ENCODE assay signal across 31 mouse cellular contexts in the genomic region with DNA sequence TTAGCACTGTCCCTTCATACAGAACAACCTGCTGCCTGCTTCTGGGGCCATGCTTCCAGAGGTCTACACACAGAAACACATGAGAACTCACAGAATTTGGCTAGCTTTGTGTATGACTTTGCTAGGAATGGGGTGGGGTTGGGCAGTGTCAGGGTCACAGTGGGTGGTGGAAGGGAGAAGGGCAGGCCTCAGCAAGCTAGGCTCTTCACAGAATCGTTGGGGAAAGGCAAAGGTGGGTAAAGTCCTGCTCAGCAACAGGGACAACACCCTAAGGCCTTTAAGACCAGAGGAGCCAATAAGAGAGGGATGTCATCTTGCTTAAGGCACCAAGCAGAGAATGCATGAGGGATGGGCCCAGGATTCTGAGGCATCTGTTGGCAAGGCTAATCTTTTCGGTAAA. TPM values are rescaled to one million over a fixed set of nuclear protein-coding genes. Genes with fewer than 3 reads are reported as not detected.
A peak's percentile ranks its signal among the peaks of the same experiment; 100 is the strongest.
DNase-seq lines count a peak whose midpoint lies in the region; ATAC-seq lines count a peak whose summit lies in the region.
"Had no signal": no experiment of that assay in that cellular context is flagged by ENCODE, and none has a peak within 500 bp of the region (broad histone marks: within the 10 kb centered on the region; RNA-seq: fewer than 3 reads in every experiment).

No protein-coding gene starts in this region.

- H3K27ac ChIP-seq in forebrain, embryonic 12.5 days, result peak overlapping the region; percentile 59
- H3K27ac ChIP-seq in forebrain, embryonic 11.5 days (ENCODE audit: low read depth, low read length), result no peak overlapping the region
- H3K27ac ChIP-seq in heart, embryonic 10.5 days, result 0 out of 2 replicates have a peak overlapping the region, but pooled peaks have one; percentile 0
- H3K27ac ChIP-seq in heart, embryonic 11.5 days (ENCODE audit: low read depth, low read length), result no peak overlapping the region
- peak overlapping the region; percentile 69; the same call in 1 of the 2 replicates for H3K27ac ChIP-seq in stomach, embryonic 15.5 days
- H3K27ac ChIP-seq: embryonic facial prominence, embryonic 13.5 days; heart, embryonic 13.5 days; hindbrain, embryonic 14.5 days; limb, embryonic 12.5 days; liver, embryonic 15.5 days; lung, embryonic 15.5 days; neural tube, embryonic 12.5 days had no signal

- H3K27me3 ChIP-seq in forebrain, embryonic 12.5 days, result no peaks in the 10 kb centered on the region
- no peaks in the 10 kb centered on the region for H3K27me3 ChIP-seq in forebrain, embryonic 11.5 days (ENCODE audit: control insufficient read depth, insufficient read depth, low read length)
- H3K27me3 ChIP-seq in heart, embryonic 10.5 days (ENCODE audit: insufficient read depth, poor library complexity, severe bottlenecking), result no peaks in the 10 kb centered on the region
- no peaks in the 10 kb centered on the region for H3K27me3 ChIP-seq in heart, embryonic 11.5 days (ENCODE audit: control insufficient read depth, insufficient read depth, low read length)
- H3K27me3 ChIP-seq in stomach, embryonic 15.5 days (replicated peaks), result no peaks in the 10 kb centered on the region
- H3K27me3 ChIP-seq: embryonic facial prominence, embryonic 13.5 days; heart, embryonic 13.5 days; limb, embryonic 12.5 days; liver, embryonic 15.5 days; lung, embryonic 15.5 days; neural tube, embryonic 12.5 days had no signal

- H3K4me1 ChIP-seq in forebrain, embryonic 12.5 days, result peaks cover 16% of the 10 kb centered on the region
- peaks cover 3% of the 10 kb centered on the region; the same call in 1 of the 2 replicates for H3K4me1 ChIP-seq in forebrain, embryonic 11.5 days (replicated peaks; ENCODE audit: control insufficient read depth, insufficient read depth, low read length)
- H3K4me1 ChIP-seq in heart, embryonic 10.5 days, result 0 out of 2 replicates have a peak, but pooled peaks cover 7% of the 10 kb centered on the region
- no peaks in the 10 kb centered on the region for H3K4me1 ChIP-seq in heart, embryonic 11.5 days (ENCODE audit: control insufficient read depth, insufficient read depth, low read length)
- H3K4me1 ChIP-seq in stomach, embryonic 15.5 days, result 0 out of 2 replicates have a peak, but pooled peaks cover 4% of the 10 kb centered on the region
- H3K4me1 ChIP-seq: liver, embryonic 15.5 days had no signal

- no peak overlapping the region for H3K4me3 ChIP-seq in forebrain, embryonic 12.5 days (replicated peaks)
- H3K4me3 ChIP-seq in forebrain, embryonic 11.5 days (ENCODE audit: low read depth, low read length), result no peak overlapping the region
- no peak overlapping the region for H3K4me3 ChIP-seq in heart, embryonic 10.5 days
- H3K4me3 ChIP-seq in heart, embryonic 11.5 days (ENCODE audit: low read depth, low read length), result no peak overlapping the region
- no peak overlapping the region for H3K4me3 ChIP-seq in stomach, embryonic 15.5 days (replicated peaks)
- H3K4me3 ChIP-seq: embryonic facial prominence, embryonic 13.5 days; erythroblast, embryonic 14.5 days; heart, embryonic 13.5 days; limb, embryonic 12.5 days; liver, embryonic 15.5 days; lung, embryonic 15.5 days; neural tube, embryonic 12.5 days had no signal

- no peak for ATAC-seq in forebrain, embryonic 12.5 days (ENCODE audit: low FRiP score)
- no peak for ATAC-seq in forebrain, embryonic 11.5 days (replicated peaks; ENCODE audit: low FRiP score)
- no peak for ATAC-seq in heart, embryonic 11.5 days (replicated peaks; ENCODE audit: insufficient number of reproducible peaks, low FRiP score, low TSS enrichment)
- no peak for ATAC-seq in stomach, embryonic 15.5 days (ENCODE audit: insufficient read depth, low FRiP score, low read depth)
- ATAC-seq: intestine, postnatal 0 days; midbrain, embryonic 16.5 days had no signal

- H3K4me2 ChIP-seq in forebrain, embryonic 12.5 days, result no peak overlapping the region
- no peak overlapping the region for H3K4me2 ChIP-seq in forebrain, embryonic 11.5 days (ENCODE audit: low read depth, low read length, severe bottlenecking)
- no peak overlapping the region for H3K4me2 ChIP-seq in heart, embryonic 11.5 days
- H3K4me2 ChIP-seq in stomach, embryonic 15.5 days, result no peak overlapping the region
- H3K4me2 ChIP-seq: embryonic facial prominence, embryonic 13.5 days; heart, embryonic 13.5 days; hindbrain, embryonic 14.5 days; limb, embryonic 12.5 days; liver, embryonic 15.5 days; lung, embryonic 15.5 days; midbrain, embryonic 11.5 days; neural tube, embryonic 12.5 days had no signal

- H3K9ac ChIP-seq in forebrain, embryonic 12.5 days, result no peak overlapping the region
- H3K9ac ChIP-seq in forebrain, embryonic 11.5 days (ENCODE audit: low read length), result no peak overlapping the region
- no peak overlapping the region for H3K9ac ChIP-seq in heart, embryonic 11.5 days (ENCODE audit: low read depth, low read length)
- no peak overlapping the region for H3K9ac ChIP-seq in stomach, embryonic 15.5 days
- H3K9ac ChIP-seq: embryonic facial prominence, embryonic 13.5 days; heart, embryonic 13.5 days; hindbrain, embryonic 14.5 days; limb, embryonic 12.5 days; liver, embryonic 15.5 days; lung, embryonic 15.5 days; neural tube, embryonic 12.5 days had no signal

- no peaks in the 10 kb centered on the region for H3K9me3 ChIP-seq in forebrain, embryonic 12.5 days
- H3K9me3 ChIP-seq in forebrain, embryonic 11.5 days (ENCODE audit: control insufficient read depth, low read length), result no peaks in the 10 kb centered on the region
- no peaks in the 10 kb centered on the region for H3K9me3 ChIP-seq in heart, embryonic 10.5 days
- no peaks in the 10 kb centered on the region for H3K9me3 ChIP-seq in heart, embryonic 11.5 days (replicated peaks; ENCODE audit: control insufficient read depth, low read length)
- H3K9me3 ChIP-seq in stomach, embryonic 15.5 days, result no peaks in the 10 kb centered on the region
- H3K9me3 ChIP-seq: embryonic facial prominence, embryonic 13.5 days; heart, embryonic 13.5 days; limb, embryonic 12.5 days; liver, embryonic 15.5 days; lung, embryonic 15.5 days; neural tube, embryonic 12.5 days had no signal

- no peak for DNase-seq in forebrain, embryonic 11.5 days (ENCODE audit: low spot score)
- DNase-seq in heart, embryonic 10.5 days (ENCODE audit: low spot score), result no peak
- peak; percentile 33 for DNase-seq in ES-CJ7 (ENCODE audit: low read depth, low spot score)
- no peak for DNase-seq in thymus, postnatal 10 days (ENCODE audit: low spot score in 2 of 2)
- DNase-seq in spleen, postnatal 36 days (ENCODE audit: low spot score in 2 of 2), result no peak
- DNase-seq: adrenal gland, adult 8-10 months; cerebellum, adult 8-10 months; cerebellum, postnatal 36 days; embryo, embryonic 11 days; gastrocnemius, postnatal 36 days; heart, adult 18-20 months; heart, postnatal 10 days; kidney, adult 9 months; kidney, postnatal 10 days; layer of hippocampus, adult 9-11 months; thymus, adult 2 months; thymus, postnatal 4 days had no signal

- H3K36me3 ChIP-seq in forebrain, embryonic 12.5 days (replicated peaks), result peaks cover 30% of the 10 kb centered on the region
- H3K36me3 ChIP-seq in forebrain, embryonic 11.5 days (ENCODE audit: control insufficient read depth, insufficient read depth, low read length), result no peaks in the 10 kb centered on the region; the same call in 1 of the 2 replicates
- peaks cover 46% of the 10 kb centered on the region for H3K36me3 ChIP-seq in heart, embryonic 10.5 days
- H3K36me3 ChIP-seq in heart, embryonic 11.5 days (ENCODE audit: control insufficient read depth, insufficient read depth, low read length), result 0 out of 2 replicates have a peak, but pooled peaks cover 3% of the 10 kb centered on the region
- H3K36me3 ChIP-seq in stomach, embryonic 15.5 days, result no peaks in the 10 kb centered on the region
- H3K36me3 ChIP-seq: liver, embryonic 15.5 days had no signal

- 74% methylated on average over 2 of the region's 2 CpGs for WGBS in forebrain, embryonic 12.5 days
- WGBS in forebrain, embryonic 11.5 days, result 85% methylated on average over 2 of the region's 2 CpGs
- 85% methylated on average over 2 of the region's 2 CpGs for WGBS in heart, embryonic 10.5 days
- WGBS in heart, embryonic 11.5 days (ENCODE audit: insufficient replicate concordance), result 71% methylated on average over 2 of the region's 2 CpGs
- 83% methylated on average over 2 of the region's 2 CpGs for WGBS in stomach, embryonic 15.5 days

RNA-seq across cellular contexts. Expression of a gene that starts 19.4 kb away (rescaled TPM):
- polyA plus RNA-seq in forebrain, embryonic 12.5 days (2016; fragmentation: Nextera tagmentation; extraction: Ambion mirVana), result 0.05 TPM in 1 of 2 replicates, not detected in the other
- 0.07 TPM in 1 of 2 replicates, not detected in the other for polyA plus RNA-seq in forebrain, embryonic 11.5 days (2014; fragmentation: Nextera tagmentation; extraction: Ambion mirVana)
- 0.34 and 0.50 TPM in 2 replicates for polyA plus RNA-seq in heart, embryonic 10.5 days (2016; fragmentation: Nextera tagmentation; extraction: Ambion mirVana)
- polyA plus RNA-seq in heart, embryonic 11.5 days (2014; fragmentation: Nextera tagmentation; extraction: Ambion mirVana), result 0.26 and 0.45 TPM in 2 replicates
- polyA plus RNA-seq in stomach, embryonic 15.5 days (2015; fragmentation: Nextera tagmentation; extraction: Ambion mirVana), result 0.14 and 0.26 TPM in 2 replicates
- polyA plus RNA-seq: erythroblast, embryonic 14.5 days; midbrain, embryonic 11.5 days; midbrain, embryonic 16.5 days had no signal

Comparison
In these comparisons a context has a peak if more than half of its experiments do, and no peak if none do; other contexts are left out.
1. H3K27ac ChIP-seq: peak in forebrain, embryonic 12.5 days (single experiment), heart, embryonic 10.5 days (single experiment) and stomach, embryonic 15.5 days (single experiment); none in forebrain, embryonic 11.5 days (single experiment) and heart, embryonic 11.5 days (single experiment).